Mouse (Mus musculus) forebrain, embryonic 15.5 days (tissue): ENCODE data around the gene Slc7a6os. TPM values are rescaled to one million over a fixed set of nuclear protein-coding genes. Genes with fewer than 3 reads are reported as not detected.

Experiments used
- ATAC-seq: fragments of 200-750 bp; cut with Nextera tagmentation; replicated peaks from 2 replicates; pipeline ENCODE4 v1.8.0; 2017; ENCODE audit warnings: mild to moderate bottlenecking, moderate TSS enrichment, moderate library complexity
- H3K27ac ChIP-seq: fragments of 300-500 bp; sonication (generic); replicated peaks from 2 replicates; pipeline ENCODE4 v1.5.1; 2015; ENCODE audit warnings: mild to moderate bottlenecking, inconsistent platforms
- H3K27me3 ChIP-seq: fragments of 300-500 bp; sonication (generic); 2 replicates; pipeline ENCODE4 v1.6.1; 2015; ENCODE audit warnings: inconsistent platforms
- H3K36me3 ChIP-seq: fragments of 300-500 bp; sonication (generic); 2 replicates; pipeline ENCODE4 v1.6.1; 2015; ENCODE audit warnings: mild to moderate bottlenecking, inconsistent platforms
- H3K4me1 ChIP-seq: fragments of 300-500 bp; sonication (generic); 2 replicates; pipeline ENCODE4 v1.6.1; 2015; ENCODE audit warnings: inconsistent platforms
- H3K4me2 ChIP-seq: fragments of 300-500 bp; sonication (generic); replicated peaks from 2 replicates; pipeline ENCODE4 v1.6.1; 2015; ENCODE audit warnings: mild to moderate bottlenecking, inconsistent platforms
- H3K4me3 ChIP-seq: fragments of 300-500 bp; sonication (generic); 2 replicates; pipeline ENCODE4 v1.5.1; 2015; ENCODE audit warnings: mild to moderate bottlenecking, inconsistent platforms
- H3K9ac ChIP-seq: fragments of 300-500 bp; sonication (generic); replicated peaks from 2 replicates; pipeline ENCODE4 v1.6.1; 2015; ENCODE audit warnings: mild to moderate bottlenecking, inconsistent platforms
- H3K9me3 ChIP-seq: fragments of 300-500 bp; sonication (generic); 2 replicates; pipeline ENCODE4 v1.6.1; 2016; ENCODE audit warnings: inconsistent platforms
- WGBS: fragments of 180-500 bp; shearing (Covaris S2); methylation state at CpG from one replicate; pipeline ENCODE4 v1.1.7; 2015; ENCODE audit warnings: mixed read lengths; 5-methylcytosine and 5-hydroxymethylcytosine counted together
- polyA plus RNA-seq: library from polyadenylated mRNA; unstranded; fragments of >200 nt; fragmentation: Nextera tagmentation; extraction: Ambion mirVana; gene quantifications from 2 replicates; pipeline ENCODE4 v1.2.1, GENCODE M21; 2015

The Slc7a6os gene
- polyA plus RNA-seq, 1 experiment from 2014 or later: 41.1 TPM

GRCm38 (mm10) chr8:106173566-106173965 is 37.2 kb downstream of the Slc7a6os start:
- no peak overlapping the region for H3K4me2 ChIP-seq
- 92% methylated on average over 3 of the region's 3 CpGs for WGBS
- H3K36me3 ChIP-seq: no peaks in the 10 kb centered on the region
- no peak overlapping the region for H3K9ac ChIP-seq
- no peak overlapping the region for H3K27ac ChIP-seq
- H3K4me1 ChIP-seq: peaks cover 21% of the 10 kb centered on the region
- no peak for ATAC-seq
- H3K4me3 ChIP-seq: no peak overlapping the region
- H3K27me3 ChIP-seq: no peaks in the 10 kb centered on the region
- H3K9me3 ChIP-seq: no peaks in the 10 kb centered on the region

GRCm38 (mm10) chr8:106169934-106170480 is 40.7 kb downstream of the Slc7a6os start:
- Histone ChIP-seq H3K9me3 (no peaks in the 10 kb centered on the region), H3K27me3 (no peaks in the 10 kb centered on the region), H3K27ac (peak overlapping the region; percentile 95; the same call in 1 of the 2 replicates), H3K9ac (peak overlapping the region; percentile 94), H3K4me3 (peak overlapping the region; percentile 97), H3K4me1 (peaks cover 18% of the 10 kb centered on the region), H3K36me3 (0 out of 2 replicates have a peak, but pooled peaks cover 2% of the 10 kb centered on the region), H3K4me2 (peak overlapping the region; percentile 95)
- no peak for ATAC-seq
- WGBS: 31% methylated on average over 6 of the region's 6 CpGs

GRCm38 (mm10) chr8:106169017-106169933 is 41.5 kb downstream of the Slc7a6os start:
- peak; percentile 81 for ATAC-seq
- Histone ChIP-seq H3K9me3 (no peaks in the 10 kb centered on the region), H3K27ac (peak overlapping the region; percentile 95), H3K4me2 (peak overlapping the region; percentile 95), H3K4me3 (peak overlapping the region; percentile 97), H3K27me3 (no peaks in the 10 kb centered on the region), H3K9ac (peak overlapping the region; percentile 94), H3K36me3 (0 out of 2 replicates have a peak, but pooled peaks cover 5% of the 10 kb centered on the region), H3K4me1 (peaks cover 18% of the 10 kb centered on the region)
- 2% methylated on average over 54 of the region's 54 CpGs for WGBS

- ATAC-seq: peak; percentile 91
- 0% methylated on average over 59 of the region's 59 CpGs for WGBS
- Histone ChIP-seq H3K4me1 (peaks cover 18% of the 10 kb centered on the region), H3K27ac (peak within 1 kb of the TSS; percentile 95), H3K36me3 (peaks cover 13% of the 10 kb centered on the region), H3K4me3 (peak within 1 kb of the TSS; percentile 97), H3K9me3 (no peaks in the 10 kb centered on the region), H3K9ac (peak within 1 kb of the TSS; percentile 94), H3K27me3 (no peaks in the 10 kb centered on the region), H3K4me2 (peak within 1 kb of the TSS; percentile 95)
Measured at GRCm38 (mm10) chr8:106168356-106169016, 42.2 kb downstream of the Slc7a6os start, which contains the start of gene Slc7a6. Slc7a6 (plus strand) TSS chr8:106168857.

- Histone ChIP-seq H3K9ac (no peak overlapping the region), H3K4me2 (no peak overlapping the region), H3K36me3 (peaks cover 37% of the 10 kb centered on the region), H3K4me1 (peaks cover 17% of the 10 kb centered on the region), H3K4me3 (no peak overlapping the region), H3K27me3 (no peaks in the 10 kb centered on the region), H3K27ac (no peak overlapping the region), H3K9me3 (no peaks in the 10 kb centered on the region)
- no peak for ATAC-seq
- 50% methylated on average over 4 of the region's 4 CpGs for WGBS
Measured at GRCm38 (mm10) chr8:106165460-106165859, 45.3 kb downstream of the Slc7a6os start.

- no peak overlapping the region for H3K4me3 ChIP-seq
- no peak overlapping the region for H3K27ac ChIP-seq
- H3K27me3 ChIP-seq: no peaks in the 10 kb centered on the region
- no peak for ATAC-seq
- H3K36me3 ChIP-seq: peaks cover 43% of the 10 kb centered on the region
- H3K4me2 ChIP-seq: no peak overlapping the region
- no peaks in the 10 kb centered on the region for H3K9me3 ChIP-seq
- 90% methylated on average over 9 of the region's 9 CpGs for WGBS
- peaks cover 7% of the 10 kb centered on the region for H3K4me1 ChIP-seq
- no peak overlapping the region for H3K9ac ChIP-seq
Measured at GRCm38 (mm10) chr8:106163251-106163650, 47.5 kb downstream of the Slc7a6os start.

GRCm38 (mm10) chr8:106159876-106160275 is 50.9 kb downstream of the Slc7a6os start:
- H3K4me2 ChIP-seq: no peak overlapping the region
- no peak overlapping the region for H3K27ac ChIP-seq
- H3K9ac ChIP-seq: no peak overlapping the region
- H3K4me1 ChIP-seq: no peaks in the 10 kb centered on the region
- WGBS: 92% methylated on average over 6 of the region's 6 CpGs
- H3K4me3 ChIP-seq: no peak overlapping the region
- H3K27me3 ChIP-seq: no peaks in the 10 kb centered on the region
- no peak for ATAC-seq
- peaks cover 60% of the 10 kb centered on the region for H3K36me3 ChIP-seq
- H3K9me3 ChIP-seq: no peaks in the 10 kb centered on the region

GRCm38 (mm10) chr8:106158381-106158780 is 52.4 kb downstream of the Slc7a6os start:
- Histone ChIP-seq H3K4me2 (no peak overlapping the region), H3K9me3 (no peaks in the 10 kb centered on the region), H3K4me1 (no peaks in the 10 kb centered on the region), H3K9ac (no peak overlapping the region), H3K27me3 (no peaks in the 10 kb centered on the region), H3K4me3 (no peak overlapping the region), H3K36me3 (peaks cover 54% of the 10 kb centered on the region), H3K27ac (no peak overlapping the region)
- ATAC-seq: no peak
- WGBS: 89% methylated on average over 10 of the region's 10 CpGs

- Histone ChIP-seq H3K4me2 (no peak overlapping the region), H3K9ac (no peak overlapping the region), H3K4me3 (no peak overlapping the region), H3K27me3 (no peaks in the 10 kb centered on the region), H3K27ac (no peak overlapping the region), H3K36me3 (peaks cover 44% of the 10 kb centered on the region), H3K4me1 (no peaks in the 10 kb centered on the region), H3K9me3 (no peaks in the 10 kb centered on the region)
- ATAC-seq: no peak
- WGBS: 100% methylated on average over 1 of the region's 1 CpGs
Measured at GRCm38 (mm10) chr8:106157419-106157818, 53.3 kb downstream of the Slc7a6os start.

- Histone ChIP-seq H3K9me3 (no peaks in the 10 kb centered on the region), H3K4me3 (no peak overlapping the region)
- 91% methylated on average over 4 of the region's 4 CpGs for WGBS
Measured at GRCm38 (mm10) chr8:106152876-106153275, 57.9 kb downstream of the Slc7a6os start.

GRCm38 (mm10) chr8:106151041-106151440 is 59.7 kb downstream of the Slc7a6os start:
- H3K27ac ChIP-seq: no peak overlapping the region
- H3K36me3 ChIP-seq: peaks cover 12% of the 10 kb centered on the region; the same call in 1 of the 2 replicates
- H3K9ac ChIP-seq: peak overlapping the region; percentile 89; the same call in 1 of the 2 replicates
- WGBS: 73% methylated on average over 9 of the region's 9 CpGs
- peak overlapping the region; percentile 90 for H3K4me3 ChIP-seq
- peak overlapping the region; percentile 83 for H3K4me2 ChIP-seq
- no peaks in the 10 kb centered on the region for H3K27me3 ChIP-seq
- ATAC-seq: no peak
- no peaks in the 10 kb centered on the region for H3K9me3 ChIP-seq
- H3K4me1 ChIP-seq: peaks cover 19% of the 10 kb centered on the region

More at GRCm38 (mm10) chr8:106152876-106153275, 57.9 kb downstream of the Slc7a6os start:
- no peak for ATAC-seq
- Histone ChIP-seq H3K4me2 (no peak overlapping the region), H3K27me3 (no peaks in the 10 kb centered on the region), H3K36me3 (peaks cover 22% of the 10 kb centered on the region; the same call in 1 of the 2 replicates), H3K9ac (no peak overlapping the region), H3K4me1 (peaks cover 19% of the 10 kb centered on the region), H3K27ac (no peak overlapping the region)
